Mouse (Mus musculus): ENCODE data around the gene Mrnip.

DNA sequence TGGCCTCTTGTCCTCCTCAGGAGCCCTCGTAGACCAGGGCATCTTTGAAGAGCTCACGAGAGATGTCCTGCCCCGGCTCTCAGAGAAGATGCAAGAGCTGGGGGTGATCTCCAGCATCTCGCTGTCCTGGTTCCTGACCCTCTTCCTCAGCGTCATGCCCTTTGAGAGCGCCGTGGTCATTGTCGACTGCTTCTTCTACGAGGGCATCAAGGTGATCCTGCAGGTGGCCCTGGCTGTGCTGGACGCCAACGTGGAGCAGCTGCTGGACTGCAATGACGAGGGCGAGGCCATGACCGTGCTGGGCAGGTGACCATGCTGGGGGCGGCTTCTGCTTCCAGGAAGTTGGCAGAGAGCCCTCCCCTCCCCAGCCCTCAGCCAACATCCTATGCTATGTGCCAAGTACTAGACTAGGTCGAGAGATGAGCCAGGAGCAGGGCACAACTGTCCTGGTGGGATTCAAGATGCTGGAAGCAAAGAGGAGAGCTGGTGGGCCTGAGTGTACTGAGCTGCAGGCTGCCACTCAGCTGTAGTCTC lies 17.5 kb upstream of the Mrnip start:
- TF ChIP-seq GATA1 (IDR thresholded peaks at IDR 0.05; ENCODE audit: low read length): no peak
- no peak for TF ChIP-seq TAL1 (IDR thresholded peaks at IDR 0.05; ENCODE audit: low read length)
